Mouse (Mus musculus): Measurements from ENCODE around the gene Cdip1.
A peak's percentile ranks its signal among the peaks of the same experiment; 100 is the strongest.
"Not testable (repeated sequence)": the region's sequence is repeated elsewhere in the genome, so short reads cannot be mapped to it uniquely, and the experiment has no call there.

The Cdip1 gene

DNA sequence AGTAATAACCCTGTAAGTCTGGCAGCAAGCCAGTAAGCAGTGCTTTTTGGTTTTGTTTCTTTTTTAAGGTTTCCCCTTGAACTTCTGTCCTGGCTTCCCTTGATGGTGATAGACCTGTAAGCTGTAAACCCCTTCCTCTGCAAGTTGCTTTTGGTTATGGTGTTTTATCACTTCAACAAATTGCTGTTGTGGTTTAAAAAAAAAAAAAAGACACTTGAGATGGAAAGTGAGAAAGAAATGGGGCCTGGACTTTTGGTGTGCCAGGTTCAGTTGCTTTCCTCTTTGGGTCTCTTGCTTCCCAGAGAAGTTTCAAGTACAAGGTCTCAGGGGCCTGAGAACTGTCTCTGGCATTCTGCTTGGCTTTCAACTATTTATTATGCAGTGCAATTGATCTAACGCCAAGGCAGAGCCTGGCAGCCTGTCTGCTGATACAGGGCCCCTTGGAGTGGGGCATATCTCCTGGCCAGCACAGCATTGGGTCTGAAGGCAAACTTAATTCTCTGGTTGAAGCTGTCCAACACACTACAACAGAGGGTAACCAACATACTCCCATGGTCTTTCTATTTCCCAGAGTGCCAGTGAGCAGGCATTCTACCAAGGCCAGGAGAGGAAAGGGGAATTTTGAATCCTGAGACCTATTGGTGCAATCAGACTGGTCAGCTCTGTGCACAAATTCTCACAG lies 16.7 kb downstream of the Cdip1 start:
- DNase-seq (ENCODE audit: low read depth, low spot score), result no peak

- DNase-seq (ENCODE audit: low read depth, low spot score), result no peak
Observed at GRCm38 (mm10) chr16:4768719-4769118, 21.4 kb downstream of the Cdip1 start.

DNA sequence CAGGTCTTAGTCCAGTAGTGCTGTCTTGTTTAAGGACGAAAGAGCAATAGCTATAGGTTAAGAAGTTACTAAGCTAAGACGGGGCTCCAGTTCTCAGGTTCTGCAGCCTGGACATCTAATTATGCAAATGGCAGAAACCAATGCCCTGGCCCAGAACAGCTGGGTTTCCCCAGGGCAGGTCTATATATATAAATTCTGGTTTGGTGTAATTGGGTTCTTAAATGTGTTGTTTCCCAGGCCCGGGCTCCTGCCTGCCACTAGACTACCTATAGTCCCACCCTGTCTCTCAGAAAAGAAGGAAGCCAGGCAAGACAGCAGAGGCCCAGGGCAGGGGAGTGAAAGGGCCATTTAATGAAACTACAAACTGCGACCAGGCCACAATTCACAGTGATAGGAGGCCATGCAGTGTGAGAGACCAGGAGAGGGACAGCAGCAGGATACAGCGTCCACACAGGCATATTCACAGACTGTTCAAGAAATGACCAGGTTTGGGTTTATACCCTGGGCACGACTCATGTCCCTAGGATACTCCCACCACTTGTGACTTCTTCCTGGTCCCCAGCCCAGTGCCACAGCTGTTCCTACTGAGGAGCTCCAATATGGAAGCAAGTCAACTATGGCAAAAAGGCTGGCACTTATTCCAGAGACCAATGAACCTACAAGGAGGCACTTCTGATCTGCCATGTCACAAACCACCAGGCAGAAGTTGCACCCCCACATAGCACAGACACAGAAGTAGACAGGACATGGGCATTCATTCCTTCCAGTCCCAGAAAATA lies 22.9 kb downstream of the Cdip1 start:
- no peak for DNase-seq (ENCODE audit: low read depth, low spot score)

- DNase-seq (ENCODE audit: low read depth, low spot score), result no peak
Observed at GRCm38 (mm10) chr16:4765852-4766251, 24.2 kb downstream of the Cdip1 start.

DNA sequence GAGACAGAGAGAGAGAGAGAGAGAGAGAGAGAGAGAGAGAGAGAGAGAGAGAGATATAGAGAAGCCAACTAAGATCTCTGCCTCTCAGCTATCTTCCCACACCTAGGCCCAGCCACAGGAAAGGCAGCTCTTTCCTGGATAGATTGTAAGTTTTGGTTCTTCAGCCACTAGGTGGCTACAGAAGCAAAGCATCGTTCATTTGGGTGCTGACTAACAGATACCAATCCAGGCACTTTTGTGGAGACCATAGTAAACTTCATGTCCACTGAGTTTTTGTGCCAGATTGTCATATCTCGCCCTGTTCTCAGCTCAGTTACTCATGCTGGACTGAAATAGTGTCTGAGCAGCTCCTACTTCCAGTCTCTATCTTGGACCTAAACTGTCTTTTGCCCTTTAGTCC lies 26.8 kb downstream of the Cdip1 start:
- DNase-seq (ENCODE audit: low read depth, low spot score), result peak; percentile 88

DNA sequence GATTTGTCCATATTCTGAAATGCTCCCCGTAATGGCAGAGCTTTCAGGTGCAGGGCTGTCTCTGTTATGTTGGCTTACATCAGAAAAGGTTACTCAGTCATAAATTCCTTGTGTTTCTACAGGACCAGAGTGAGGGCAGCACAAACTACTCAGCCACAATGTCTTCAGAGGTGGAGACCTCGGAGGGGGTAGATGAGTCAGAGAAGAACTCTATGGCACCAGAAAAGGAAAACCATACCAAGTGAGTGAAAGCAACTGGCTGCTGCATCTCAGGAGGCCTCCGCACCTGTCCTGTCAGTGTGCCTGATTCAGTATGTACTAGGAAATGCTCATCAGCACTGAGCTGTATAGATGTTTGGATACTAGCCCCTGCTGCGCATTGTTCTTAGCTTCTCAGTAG lies 27.7 kb downstream of the Cdip1 start:
- DNase-seq (ENCODE audit: low read depth, low spot score), result peak; percentile 25

DNA sequence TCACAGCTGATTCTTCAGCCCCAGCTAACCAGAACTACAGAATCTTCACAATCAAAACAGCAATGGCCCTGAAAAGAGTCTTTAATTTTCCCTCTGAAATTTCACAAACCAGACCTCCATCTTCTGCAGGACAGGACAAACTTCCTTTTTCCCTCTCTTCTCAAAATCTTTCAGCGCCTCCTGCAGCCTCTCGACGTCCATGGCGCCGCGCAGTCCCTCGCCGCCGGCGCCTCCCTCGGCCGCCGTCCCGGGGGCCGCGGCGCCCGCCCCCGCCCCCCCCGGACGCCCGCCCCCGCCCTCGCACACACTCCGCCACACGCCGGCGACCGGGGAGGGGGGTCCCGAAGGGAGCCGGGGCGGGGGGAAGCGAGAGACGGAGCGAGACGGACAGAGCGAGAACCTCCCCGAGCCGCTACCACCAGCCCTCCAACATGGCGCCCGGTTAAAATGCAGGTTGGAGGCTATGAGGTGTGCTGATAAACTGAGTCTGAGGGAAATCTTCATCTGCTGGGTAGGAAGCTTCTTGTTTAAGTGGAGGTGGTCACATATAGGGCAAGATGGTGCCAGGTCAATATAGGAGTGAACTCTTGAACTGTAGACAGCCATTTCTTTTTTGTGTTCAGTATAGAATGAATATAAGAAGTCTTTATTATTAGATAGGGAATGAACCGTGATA lies 33.3 kb downstream of the Cdip1 start:
- DNase-seq (ENCODE audit: low read depth, low spot score), result not testable (repeated sequence)

GRCm38 (mm10) chr16:4754045-4754444 lies 36.0 kb downstream of the Cdip1 start:
- no peak for DNase-seq (ENCODE audit: low read depth, low spot score)

GRCm38 (mm10) chr16:4752155-4752554 lies 37.9 kb downstream of the Cdip1 start:
- no peak for DNase-seq (ENCODE audit: low read depth, low spot score)

DNA sequence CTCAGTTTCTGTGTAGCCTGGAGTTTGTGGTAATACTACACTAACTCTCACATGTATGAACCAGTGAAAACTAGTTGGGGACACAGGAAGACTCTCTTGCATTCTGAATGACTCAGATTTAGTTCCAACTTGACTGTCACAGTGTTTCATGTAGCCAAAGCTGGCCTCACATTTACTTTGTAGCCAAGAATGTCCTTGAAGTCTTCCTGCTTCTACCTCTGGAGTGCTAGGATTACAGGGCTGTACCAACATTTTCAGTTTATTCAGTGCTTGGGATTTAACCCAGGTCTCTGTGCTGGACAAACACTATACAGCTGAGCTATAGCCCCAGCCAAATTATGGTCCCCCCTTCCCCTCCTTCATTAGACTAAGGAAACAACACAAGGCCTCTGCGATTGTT lies 47.9 kb downstream of the Cdip1 start:
- DNase-seq (ENCODE audit: low read depth, low spot score), result no peak

DNA sequence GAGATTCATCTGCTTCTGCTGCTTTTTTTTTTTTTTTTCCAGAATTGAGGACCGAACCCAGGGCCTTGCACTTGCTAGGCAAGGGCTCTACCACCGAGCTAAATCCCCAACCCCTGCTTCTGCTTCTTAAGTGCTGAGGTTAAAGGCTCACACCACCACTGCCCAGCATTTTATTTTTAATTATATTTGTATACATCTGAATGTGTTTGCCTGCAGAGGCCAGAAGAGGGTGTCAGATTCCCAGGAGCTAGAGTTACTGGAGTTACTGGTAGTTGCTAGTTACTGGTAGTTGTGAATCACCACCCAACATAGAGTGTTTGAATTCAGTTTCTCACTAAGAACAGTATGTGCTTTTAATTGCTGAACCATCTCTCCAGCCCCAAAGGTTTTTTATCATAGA lies 50.1 kb downstream of the Cdip1 start:
- no peak for DNase-seq (ENCODE audit: low read depth, low spot score)

DNA sequence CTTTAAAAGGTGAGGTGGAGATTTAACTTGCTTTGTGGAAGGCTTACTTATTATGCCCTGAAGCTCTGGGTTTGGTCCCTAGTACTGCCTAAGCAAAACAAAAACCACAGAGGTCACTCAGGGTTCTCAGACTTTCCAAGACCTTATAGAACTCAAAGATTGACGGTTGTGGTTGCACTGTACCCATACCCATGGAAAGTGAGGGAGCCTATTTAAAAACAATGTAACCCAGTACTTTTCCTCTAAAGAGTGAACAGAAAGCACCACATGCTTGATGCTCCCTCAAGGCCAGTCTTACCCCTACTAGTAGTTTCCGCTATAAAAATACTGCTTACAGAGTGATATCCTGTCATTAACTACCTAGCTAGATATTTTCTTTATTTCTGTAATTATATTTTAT lies 53.8 kb downstream of the Cdip1 start:
- peak; percentile 58 for DNase-seq (ENCODE audit: low read depth, low spot score)

- no peak for DNase-seq (ENCODE audit: low read depth, low spot score)
Observed at GRCm38 (mm10) chr16:4730776-4731358, 59.2 kb downstream of the Cdip1 start.

- DNase-seq (ENCODE audit: low read depth, low spot score), result peak; percentile 50
Observed at GRCm38 (mm10) chr16:4727963-4728362, 62.1 kb downstream of the Cdip1 start.

- no peak for DNase-seq (ENCODE audit: low read depth, low spot score)
Observed at GRCm38 (mm10) chr16:4727526-4727925, 62.6 kb downstream of the Cdip1 start.

- DNase-seq (ENCODE audit: low read depth, low spot score), result peak; percentile 47
Observed at GRCm38 (mm10) chr16:4726528-4727128, 63.5 kb downstream of the Cdip1 start.

DNA sequence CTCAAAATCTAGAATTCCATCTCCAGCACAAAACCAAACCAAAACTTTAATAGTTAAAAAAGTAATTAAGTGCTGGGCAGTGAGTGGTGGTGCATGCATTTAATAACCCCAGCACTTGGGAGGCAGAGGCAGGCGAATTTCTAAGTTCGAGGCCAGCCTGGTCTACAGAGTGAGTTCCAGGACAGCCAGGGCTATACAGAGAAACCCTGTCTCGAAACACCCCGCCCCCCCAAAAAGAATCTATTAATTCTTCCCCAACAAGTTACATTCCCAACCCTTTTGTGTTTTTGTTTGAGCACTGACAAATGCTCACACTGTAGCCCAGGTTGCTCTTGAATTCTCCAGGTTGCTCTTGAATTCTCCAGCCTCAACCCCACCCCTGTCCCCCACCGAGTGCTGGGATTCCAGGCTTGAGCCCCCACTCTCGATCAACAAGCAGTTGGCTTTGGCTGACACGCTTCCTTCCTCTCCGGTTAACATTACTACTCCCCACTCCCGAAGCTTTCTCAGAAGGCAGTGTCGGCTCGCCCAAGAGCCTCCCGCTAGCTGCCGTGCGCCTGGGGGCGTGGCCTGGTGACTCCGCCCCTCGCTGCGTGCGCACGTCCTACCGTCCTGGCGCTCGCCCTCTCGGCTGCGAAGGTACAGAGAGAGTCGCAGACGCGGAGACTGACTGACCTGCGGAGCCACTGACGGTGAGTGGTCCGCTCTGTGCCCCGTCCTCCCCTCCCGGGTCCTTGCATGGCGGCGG lies 64.1 kb downstream of the Cdip1 start, which contains the start of gene Hmox2:
Gene Hmox2 (plus strand): TSS at position 582 of the 748 bp plus-strand sequence.
- DNase-seq (ENCODE audit: low read depth, low spot score), result peak; percentile 89

DNA sequence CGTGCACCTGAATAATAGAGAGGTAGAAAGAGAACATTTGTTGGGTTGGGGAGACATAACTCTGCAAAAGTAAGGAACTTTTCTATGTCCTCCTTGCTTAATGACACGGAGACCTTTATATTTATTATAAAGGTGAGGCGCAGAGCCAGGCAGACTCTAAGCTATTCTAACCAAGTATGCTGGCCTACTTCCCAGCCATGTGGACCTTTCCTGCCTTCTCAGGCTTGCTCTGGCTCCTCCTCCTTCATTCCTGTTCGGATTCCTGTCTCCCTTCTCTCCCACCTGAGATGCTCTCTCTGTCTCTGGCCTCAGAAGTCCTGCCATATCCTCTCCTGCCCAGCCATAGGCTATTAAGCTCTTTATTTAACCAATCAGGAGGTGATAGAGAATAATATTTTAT lies 64.8 kb downstream of the Cdip1 start:
- peak; percentile 51 for DNase-seq (ENCODE audit: low read depth, low spot score)

GRCm38 (mm10) chr16:4722915-4723209 lies 67.2 kb downstream of the Cdip1 start:
- DNase-seq (ENCODE audit: low read depth, low spot score), result no peak

DNA sequence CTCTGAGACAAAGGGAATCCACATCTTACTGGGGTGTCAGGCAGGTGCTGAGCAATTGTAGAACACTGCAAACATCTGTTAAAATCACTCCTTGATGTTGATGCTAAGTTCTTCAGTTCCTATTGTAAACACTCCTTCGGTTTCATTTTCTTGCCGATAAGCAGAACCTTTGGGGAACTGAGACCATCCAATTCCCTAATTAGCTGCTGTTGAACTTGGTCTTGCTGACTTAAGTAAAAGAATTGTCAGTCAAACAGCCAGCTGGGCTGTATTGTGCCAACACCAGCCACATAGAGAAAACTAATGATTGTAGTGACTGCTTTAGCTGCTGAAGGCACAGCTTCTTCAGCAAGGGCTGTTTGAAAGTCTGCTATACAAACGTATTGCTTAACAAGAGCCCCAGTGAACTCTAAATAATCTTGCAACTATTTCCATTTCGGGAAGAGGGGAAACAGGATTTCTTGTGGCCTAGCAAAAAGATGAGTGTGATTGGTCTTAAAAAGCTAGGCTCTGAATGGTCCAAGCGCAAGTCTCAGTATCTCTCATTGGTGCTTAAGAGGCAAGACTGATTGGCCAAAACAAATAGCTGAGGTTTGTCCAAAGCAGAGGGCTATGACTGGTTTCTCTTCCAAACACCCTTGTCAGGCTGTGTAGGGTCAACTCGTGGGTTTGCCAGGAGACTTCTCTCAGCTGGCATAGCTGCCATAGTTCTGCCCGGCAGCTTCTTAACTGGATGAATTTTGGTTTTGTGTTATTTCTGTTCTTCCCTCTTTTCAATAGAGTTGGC lies 67.8 kb downstream of the Cdip1 start:
- no peak for DNase-seq (ENCODE audit: low read depth, low spot score)

All from 3T3-L1 (cell line).